Mouse (Mus musculus) hindbrain, embryonic 16.5 days (tissue): ENCODE measurements around the gene Rab1b. TPM values are rescaled to one million over a fixed set of nuclear protein-coding genes. Genes with fewer than 3 reads are reported as not detected.

Experiments
- ATAC-seq: fragments of 200-750 bp; cut with Nextera tagmentation; 2 replicates; pipeline ENCODE4 v1.8.0; 2017; ENCODE audit warnings: moderate TSS enrichment, moderate library complexity
- H3K27ac ChIP-seq: fragments of 300-500 bp; sonication (generic); 2 replicates; pipeline ENCODE4 v1.5.1; 2014; ENCODE audit warnings: low read depth, mild to moderate bottlenecking, control low read depth, low read length, moderate library complexity
- H3K27me3 ChIP-seq: fragments of 300-500 bp; sonication (generic); replicated peaks from 2 replicates; pipeline ENCODE4 v1.6.1; 2014; ENCODE audit warnings: low read length; ENCODE audit not compliant: control insufficient read depth, insufficient read depth
- H3K36me3 ChIP-seq: fragments of 300-500 bp; sonication (generic); 2 replicates; pipeline ENCODE4 v1.6.1; 2014; ENCODE audit warnings: mild to moderate bottlenecking, low read length, moderate library complexity, mixed read lengths; ENCODE audit not compliant: control insufficient read depth, insufficient read depth
- H3K4me1 ChIP-seq: fragments of 300-500 bp; sonication (generic); 2 replicates; pipeline ENCODE4 v1.6.1; 2014; ENCODE audit warnings: low read depth, low read length; ENCODE audit not compliant: control insufficient read depth, insufficient read depth
- H3K4me2 ChIP-seq: fragments of 300-500 bp; sonication (generic); 2 replicates; pipeline ENCODE4 v1.6.1; 2014; ENCODE audit warnings: mild to moderate bottlenecking, low read length, control low read depth, moderate library complexity
- H3K4me3 ChIP-seq: fragments of 300-500 bp; sonication (generic); 2 replicates; pipeline ENCODE4 v1.5.1; 2014; ENCODE audit warnings: mild to moderate bottlenecking, low read length, control low read depth, moderate library complexity
- H3K9ac ChIP-seq: fragments of 300-500 bp; sonication (generic); 2 replicates; pipeline ENCODE4 v1.6.1; 2014; ENCODE audit warnings: low read depth, mild to moderate bottlenecking, control low read depth, low read length, moderate library complexity
- H3K9me3 ChIP-seq: fragments of 300-500 bp; sonication (generic); 2 replicates; pipeline ENCODE4 v1.6.1; 2014; ENCODE audit warnings: mild to moderate bottlenecking, low read length, moderate library complexity; ENCODE audit not compliant: control insufficient read depth
- WGBS: fragments of 180-500 bp; shearing (Covaris S2); extraction: QIAGEN DNeasy Blood & Tissue Kit; methylation state at CpG from one replicate; pipeline ENCODE4 v1.1.7; 2014; 5-methylcytosine and 5-hydroxymethylcytosine counted together
- polyA plus RNA-seq: library from polyadenylated mRNA; unstranded; fragments of >200 nt; fragmentation: Nextera tagmentation; extraction: Ambion mirVana; gene quantifications from 2 replicates; pipeline ENCODE4 v1.2.1, GENCODE M21; 2015

The Rab1b gene
- polyA plus RNA-seq, 1 experiment from 2014 or later = 231 TPM

- H3K27ac ChIP-seq = no peak within 1 kb of the TSS
- no peaks in the 10 kb centered on the region for H3K9me3 ChIP-seq
- WGBS = 22% methylated on average over 14 of the region's 14 CpGs
- peaks cover 35% of the 10 kb centered on the region for H3K27me3 ChIP-seq
- H3K4me3 ChIP-seq = no peak within 1 kb of the TSS
- peak; percentile 53; the same call in 1 of the 2 replicates for ATAC-seq
- H3K9ac ChIP-seq = no peak within 1 kb of the TSS; the same call in none of the 2 replicates
- H3K4me1 ChIP-seq = peaks cover 8% of the 10 kb centered on the region
- H3K4me2 ChIP-seq = peak within 1 kb of the TSS; percentile 36
- peaks cover 14% of the 10 kb centered on the region for H3K36me3 ChIP-seq
Measured at GRCm38 (mm10) chr19:5050047-5050905, 56.6 kb downstream of the Rab1b start, which contains the start of gene Rin1. Rin1 (plus strand) TSS chr19:5050481.

GRCm38 (mm10) chr19:5049325-5049724 is 57.5 kb downstream of the Rab1b start:
- WGBS = 83% methylated on average over 6 of the region's 6 CpGs
- H3K9me3 ChIP-seq = no peaks in the 10 kb centered on the region
- H3K4me3 ChIP-seq = no peak overlapping the region
- no peak overlapping the region; the same call in 1 of the 2 replicates for H3K9ac ChIP-seq
- peaks cover 8% of the 10 kb centered on the region for H3K4me1 ChIP-seq
- peaks cover 33% of the 10 kb centered on the region for H3K27me3 ChIP-seq
- peaks cover 16% of the 10 kb centered on the region for H3K36me3 ChIP-seq
- no peak overlapping the region for H3K4me2 ChIP-seq
- H3K27ac ChIP-seq = no peak overlapping the region
- no peak for ATAC-seq

Other genes with a start within 250 kb of the Rab1b start
- gene Actn3, start 229.2 kb downstream of the Rab1b start, polyA plus RNA-seq = 2.7 and 3.5 TPM in 2 replicates
- gene Zdhhc24, start 228.4 kb downstream of the Rab1b start, polyA plus RNA-seq = 22.5 and 23.4 TPM in 2 replicates
- 8.1 and 8.8 TPM in 2 replicates for gene Bbs1, start 200.4 kb downstream of the Rab1b start, polyA plus RNA-seq
- gene Dpp3, start 178.8 kb downstream of the Rab1b start, polyA plus RNA-seq = 102 and 115 TPM in 2 replicates
- 13.5 and 14.6 TPM in 2 replicates for gene Peli3, start 163.9 kb downstream of the Rab1b start, polyA plus RNA-seq
- 91.6 and 106 TPM in 2 replicates for gene Mrpl11, start 144.9 kb downstream of the Rab1b start, polyA plus RNA-seq
- 0.41 and 0.47 TPM in 2 replicates for gene Npas4, start 116.8 kb downstream of the Rab1b start, polyA plus RNA-seq
- 15.0 and 16.6 TPM in 2 replicates for gene Slc29a2, start 83.2 kb downstream of the Rab1b start, polyA plus RNA-seq
- gene B4gat1, start 68.2 kb downstream of the Rab1b start, polyA plus RNA-seq = 116 and 133 TPM in 2 replicates
- gene AC124502.3, start 68.2 kb downstream of the Rab1b start, polyA plus RNA-seq = 2.4 and 3.1 TPM in 2 replicates
- 25.6 and 26.6 TPM in 2 replicates for gene Brms1, start 65.7 kb downstream of the Rab1b start, polyA plus RNA-seq
- 0.64 and 0.72 TPM in 2 replicates for gene Rin1, start 56.6 kb downstream of the Rab1b start, polyA plus RNA-seq
- 14.5 and 25.2 TPM in 2 replicates for gene Cd248, start 39.0 kb downstream of the Rab1b start, polyA plus RNA-seq
- gene Tmem151a, start 21.5 kb downstream of the Rab1b start, polyA plus RNA-seq = 38.5 and 49.0 TPM in 2 replicates
- 60.7 and 65.8 TPM in 2 replicates for gene Yif1a, start 18.5 kb downstream of the Rab1b start, polyA plus RNA-seq
- gene Cnih2, start 8.6 kb downstream of the Rab1b start, polyA plus RNA-seq = 361 and 364 TPM in 2 replicates
- 85.6 and 87.8 TPM in 2 replicates for gene Klc2, start 11.5 kb upstream of the Rab1b start, polyA plus RNA-seq
- gene Pacs1, start 166.0 kb upstream of the Rab1b start, polyA plus RNA-seq = 47.6 and 56.9 TPM in 2 replicates
- gene Sf3b2, start 188.4 kb upstream of the Rab1b start, polyA plus RNA-seq = 308 and 315 TPM in 2 replicates
- 42.3 and 48.3 TPM in 2 replicates for gene Gal3st3, start 191.3 kb upstream of the Rab1b start, polyA plus RNA-seq
- not detected in 2 replicates for gene Catsper1, start 228.7 kb upstream of the Rab1b start, polyA plus RNA-seq
- 9.8 and 11.9 TPM in 2 replicates for gene Cst6, start 242.5 kb upstream of the Rab1b start, polyA plus RNA-seq